Mouse (Mus musculus) lung, embryonic 14.5 days (tissue): ENCODE measurements around the gene Tmem159. TPM values are rescaled to one million over a fixed set of nuclear protein-coding genes. Genes with fewer than 3 reads are reported as not detected.

Experiments used
- ATAC-seq: fragments of 200-750 bp; cut with Nextera tagmentation; 2 replicates; pipeline ENCODE4 v1.8.0; 2017; ENCODE audit warnings: mild to moderate bottlenecking, moderate TSS enrichment, moderate library complexity; ENCODE audit not compliant: insufficient read depth
- DNase-seq: peaks from one replicate; pipeline ENCODE4 v3.0.0-alpha.2; 2015
- H3K27ac ChIP-seq: fragments of 300-500 bp; sonication (generic); 2 replicates; pipeline ENCODE4 v1.5.1; 2014; ENCODE audit warnings: low read depth, mild to moderate bottlenecking, moderate library complexity
- H3K27me3 ChIP-seq: fragments of 300-500 bp; sonication (generic); 2 replicates; pipeline ENCODE4 v1.6.1; 2014; ENCODE audit warnings: low read length, control low read depth; ENCODE audit not compliant: insufficient read depth
- H3K36me3 ChIP-seq: fragments of 300-500 bp; sonication (generic); 2 replicates; pipeline ENCODE4 v1.6.1; 2014; ENCODE audit warnings: control low read depth; ENCODE audit not compliant: insufficient read depth
- H3K4me1 ChIP-seq: fragments of 300-500 bp; sonication (generic); 2 replicates; pipeline ENCODE4 v1.6.1; 2014; ENCODE audit warnings: antibody characterized with exemption, control low read depth; ENCODE audit not compliant: insufficient read depth
- H3K4me2 ChIP-seq: fragments of 300-500 bp; sonication (generic); 2 replicates; pipeline ENCODE4 v1.6.1; 2014; ENCODE audit warnings: mild to moderate bottlenecking
- H3K4me3 ChIP-seq: fragments of 300-500 bp; sonication (generic); 2 replicates; pipeline ENCODE4 v1.5.1; 2014; ENCODE audit warnings: low read depth, low read length
- H3K9ac ChIP-seq: fragments of 300-500 bp; sonication (generic); 2 replicates; pipeline ENCODE4 v1.6.1; 2014
- H3K9me3 ChIP-seq: fragments of 300-500 bp; sonication (generic); 2 replicates; pipeline ENCODE4 v1.6.1; 2016; ENCODE audit warnings: low read depth, low read length, control low read depth
- CTCF ChIP-seq: IDR thresholded peaks from 2 replicates; pipeline ENCODE4 v1.5.1; 2016; ENCODE audit warnings: antibody characterized with exemption, low read depth
- WGBS: fragments of 180-500 bp; shearing (Covaris S2); extraction: QIAGEN DNeasy Blood & Tissue Kit; methylation state at CpG from one replicate; pipeline ENCODE4 v1.1.7; 2014; 5-methylcytosine and 5-hydroxymethylcytosine counted together
- polyA plus RNA-seq: library from polyadenylated mRNA; unstranded; fragments of >200 nt; fragmentation: Nextera tagmentation; extraction: Ambion mirVana; gene quantifications from 2 replicates; pipeline ENCODE4 v1.2.1, GENCODE M21; 2014

The Tmem159 gene
- polyA plus RNA-seq, 1 experiment from 2014 or later, result 33.5 TPM

GRCm38 (mm10) chr7:120106356-120106755 is 4.2 kb downstream of the Tmem159 start:
- WGBS, result 38% methylated on average over 2 of the region's 2 CpGs
- TF ChIP-seq CTCF, result no peak
- H3K36me3 ChIP-seq, result peaks cover 19% of the 10 kb centered on the region; the same call in 1 of the 2 replicates
- no peak overlapping the region for H3K4me2 ChIP-seq
- ATAC-seq, result no peak
- DNase-seq, result peak; percentile 79
- no peak overlapping the region for H3K9ac ChIP-seq
- no peaks in the 10 kb centered on the region for H3K9me3 ChIP-seq
- peaks cover 7% of the 10 kb centered on the region; the same call in 1 of the 2 replicates for H3K4me1 ChIP-seq
- H3K4me3 ChIP-seq, result no peak overlapping the region
- H3K27ac ChIP-seq, result no peak overlapping the region
- no peaks in the 10 kb centered on the region for H3K27me3 ChIP-seq

- Histone ChIP-seq H3K4me3 (no peak overlapping the region), H3K4me1 (no peaks in the 10 kb centered on the region), H3K4me2 (no peak overlapping the region), H3K9me3 (no peaks in the 10 kb centered on the region), H3K27ac (no peak overlapping the region), H3K9ac (no peak overlapping the region), H3K27me3 (no peaks in the 10 kb centered on the region), H3K36me3 (peaks cover 19% of the 10 kb centered on the region; the same call in 1 of the 2 replicates)
- DNase-seq (no peak), ATAC-seq (no peak)
- no peak for TF ChIP-seq CTCF
- 76% methylated on average over 5 of the region's 5 CpGs for WGBS
Observed at GRCm38 (mm10) chr7:120109676-120110075, 7.5 kb downstream of the Tmem159 start.

- Histone ChIP-seq H3K27me3 (no peaks in the 10 kb centered on the region), H3K36me3 (peaks cover 23% of the 10 kb centered on the region; the same call in 1 of the 2 replicates), H3K4me3 (no peak overlapping the region), H3K27ac (no peak overlapping the region), H3K4me2 (no peak overlapping the region), H3K9ac (no peak overlapping the region), H3K9me3 (no peaks in the 10 kb centered on the region), H3K4me1 (no peaks in the 10 kb centered on the region)
- WGBS, result 79% methylated on average over 5 of the region's 5 CpGs
- DNase-seq, result no peak
- no peak for TF ChIP-seq CTCF
- ATAC-seq, result no peak
Observed at GRCm38 (mm10) chr7:120116976-120117375, 14.8 kb downstream of the Tmem159 start.

- 45% methylated on average over 6 of the region's 6 CpGs for WGBS
- H3K36me3 ChIP-seq, result peaks cover 23% of the 10 kb centered on the region; the same call in 1 of the 2 replicates
- H3K9me3 ChIP-seq, result no peaks in the 10 kb centered on the region
- no peak for DNase-seq
- H3K27ac ChIP-seq, result no peak overlapping the region
- H3K27me3 ChIP-seq, result no peaks in the 10 kb centered on the region
- H3K4me3 ChIP-seq, result no peak overlapping the region
- no peak for TF ChIP-seq CTCF
- no peak for ATAC-seq
- no peaks in the 10 kb centered on the region for H3K4me1 ChIP-seq
- H3K4me2 ChIP-seq, result no peak overlapping the region
- no peak overlapping the region for H3K9ac ChIP-seq
Observed at GRCm38 (mm10) chr7:120117529-120117928, 15.4 kb downstream of the Tmem159 start.

GRCm38 (mm10) chr7:120123776-120124175 is 21.6 kb downstream of the Tmem159 start:
- DNase-seq (peak; percentile 87), ATAC-seq (peak; percentile 82)
- no peak overlapping the region for H3K4me3 ChIP-seq
- WGBS, result 19% methylated on average over 4 of the region's 4 CpGs
- H3K36me3 ChIP-seq, result peaks cover 13% of the 10 kb centered on the region; the same call in 1 of the 2 replicates
- H3K9ac ChIP-seq, result no peak overlapping the region
- H3K4me2 ChIP-seq, result no peak overlapping the region
- no peak for TF ChIP-seq CTCF
- H3K9me3 ChIP-seq, result no peaks in the 10 kb centered on the region
- H3K27me3 ChIP-seq, result no peaks in the 10 kb centered on the region
- peaks cover 3% of the 10 kb centered on the region for H3K4me1 ChIP-seq
- peak overlapping the region; percentile 27; the same call in 1 of the 2 replicates for H3K27ac ChIP-seq

- 0 out of 2 replicates have a peak overlapping the region, but pooled peaks have one; percentile 19 for H3K27ac ChIP-seq
- no peak overlapping the region for H3K4me2 ChIP-seq
- no peak overlapping the region for H3K4me3 ChIP-seq
- peak; percentile 91 for TF ChIP-seq CTCF
- H3K9me3 ChIP-seq, result no peaks in the 10 kb centered on the region
- H3K27me3 ChIP-seq, result no peaks in the 10 kb centered on the region
- peaks cover 10% of the 10 kb centered on the region; the same call in 1 of the 2 replicates for H3K36me3 ChIP-seq
- 4% methylated on average over 3 of the region's 3 CpGs for WGBS
- H3K4me1 ChIP-seq, result peaks cover 3% of the 10 kb centered on the region
- H3K9ac ChIP-seq, result no peak overlapping the region
- DNase-seq, result peak; percentile 91
- ATAC-seq, result peak; percentile 93
Observed at GRCm38 (mm10) chr7:120124844-120125243, 22.7 kb downstream of the Tmem159 start.

- Histone ChIP-seq H3K27ac (no peak overlapping the region), H3K4me1 (peaks cover 3% of the 10 kb centered on the region), H3K36me3 (no peaks in the 10 kb centered on the region), H3K27me3 (no peaks in the 10 kb centered on the region), H3K4me3 (no peak overlapping the region), H3K9me3 (no peaks in the 10 kb centered on the region), H3K4me2 (no peak overlapping the region), H3K9ac (no peak overlapping the region)
- DNase-seq (no peak), ATAC-seq (no peak)
- no peak for TF ChIP-seq CTCF
- 35% methylated on average over 5 of the region's 5 CpGs for WGBS
Observed at GRCm38 (mm10) chr7:120126976-120127685, 25.0 kb downstream of the Tmem159 start.
